Mouse (Mus musculus): ENCODE measurements around the gene Hoxd8. TPM values are rescaled to one million over a fixed set of nuclear protein-coding genes. Genes with fewer than 3 reads are reported as not detected.

Gene Hoxd8
- 1 to 10 TPM; 1.1 to 1.3 TPM for total RNA-seq (2021)

- intact Hi-C loops (cut with DNase I) = loop anchor here (5.0 to 10.0 kb wide), 4 partner anchors 258 to 1080 kb away; no protein-coding TSS in a partner anchor
- no peak for DNase-seq
Measured at GRCm38 (mm10) chr2:74704393-74704998, at the start of gene Hoxd8. Gene Hoxd8 (plus strand): TSS chr2:74704615.

GRCm38 (mm10) chr2:74654743-74655419, 49.5 kb upstream of the Hoxd8 start:
- DNase-seq = no peak
- intact Hi-C loops (cut with DNase I) = loop anchor here (5.0 kb wide), 1 partner anchor 82 kb away; no protein-coding TSS in a partner anchor

- intact Hi-C loops (cut with DNase I) = no loop called here
- no peak for DNase-seq
Measured at GRCm38 (mm10) chr2:74655420-74655781, 49.0 kb upstream of the Hoxd8 start.

- no peak for DNase-seq
- intact Hi-C loops (cut with DNase I) = no loop called here
Measured at GRCm38 (mm10) chr2:74655821-74656631, 48.4 kb upstream of the Hoxd8 start.

GRCm38 (mm10) chr2:74656632-74657021, 47.8 kb upstream of the Hoxd8 start:
- intact Hi-C loops (cut with DNase I) = no loop called here
- DNase-seq = no peak

- DNase-seq = peak in 1 of 2 experiments; percentile 46
- intact Hi-C loops (cut with DNase I) = no loop called here
Measured at GRCm38 (mm10) chr2:74657251-74658023, 47.0 kb upstream of the Hoxd8 start.

- intact Hi-C loops (cut with DNase I) = no loop called here
- DNase-seq = no peak
Measured at GRCm38 (mm10) chr2:74658024-74658666, 46.3 kb upstream of the Hoxd8 start.

- intact Hi-C loops (cut with DNase I) = no loop called here
- no peak for DNase-seq
Measured at GRCm38 (mm10) chr2:74658667-74659371, 45.6 kb upstream of the Hoxd8 start.

- intact Hi-C loops (cut with DNase I) = loop anchor here (2.0 to 5.0 kb wide), 2 partner anchors 82 to 359 kb away; partner anchors contain the start of gene Lnpk
- DNase-seq = no peak
Measured at GRCm38 (mm10) chr2:74659507-74660005, 44.9 kb upstream of the Hoxd8 start, which contains the start of gene Evx2. Gene Evx2 (minus strand): TSS chr2:74659557.

- intact Hi-C loops (cut with DNase I) = loop anchor here (2.0 to 5.0 kb wide), 2 partner anchors 83 to 360 kb away; partner anchors contain the start of gene Lnpk
- DNase-seq = no peak
Measured at GRCm38 (mm10) chr2:74660421-74661375, 43.7 kb upstream of the Hoxd8 start.

GRCm38 (mm10) chr2:74661685-74662084, 42.7 kb upstream of the Hoxd8 start:
- no peak for DNase-seq
- intact Hi-C loops (cut with DNase I) = loop anchor here (2.0 to 5.0 kb wide), 2 partner anchors 84 to 361 kb away; partner anchors contain the start of gene Lnpk

- no peak for DNase-seq
- intact Hi-C loops (cut with DNase I) = loop anchor here (5.0 kb wide), 1 partner anchor 86 kb away; the partner anchor contains the start of gene Lnpk
Measured at GRCm38 (mm10) chr2:74663291-74663925, 41.0 kb upstream of the Hoxd8 start.

- DNase-seq = no peak
- intact Hi-C loops (cut with DNase I) = no loop called here
Measured at GRCm38 (mm10) chr2:74666411-74666810, 38.0 kb upstream of the Hoxd8 start.

GRCm38 (mm10) chr2:74667191-74667841, 37.1 kb upstream of the Hoxd8 start:
- no peak for DNase-seq
- intact Hi-C loops (cut with DNase I) = no loop called here

- DNase-seq = no peak
- intact Hi-C loops (cut with DNase I) = no loop called here
Measured at GRCm38 (mm10) chr2:74667842-74668357, 36.5 kb upstream of the Hoxd8 start, which contains the start of gene Hoxd13. Gene Hoxd13 (plus strand): TSS chr2:74668310.
